Mouse (Mus musculus) ovary, adult 18-20 months (tissue): Measurements from ENCODE around the gene Nek9.
A peak's percentile ranks its signal among the peaks of the same experiment; 100 is the strongest.

Experiments used
- DNase-seq: peaks from one replicate; pipeline ENCODE4 v3.0.0; 2022; ENCODE audit warnings: low spot score, mixed read lengths

The Nek9 gene

DNA sequence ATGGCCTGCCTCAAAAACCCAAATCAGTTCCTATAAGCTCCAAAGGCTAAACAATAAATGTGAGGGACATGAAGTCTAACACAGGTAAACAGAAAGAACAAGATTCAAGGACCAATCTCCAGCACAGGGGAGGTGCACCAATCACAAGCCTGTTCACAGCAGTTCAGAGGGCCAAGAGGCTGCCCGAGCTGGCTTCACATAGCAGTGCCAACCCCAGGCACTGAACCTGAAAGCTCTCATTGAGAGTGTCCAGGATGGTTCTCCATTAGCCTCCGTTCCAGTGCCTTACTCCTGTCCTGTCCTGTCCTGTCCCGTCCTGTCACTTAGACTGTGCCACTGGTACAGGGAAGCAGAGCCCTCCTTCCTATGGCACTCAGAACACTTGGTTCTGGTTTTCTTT is 8.0 kb upstream of the Nek9 start:
- no peak for DNase-seq

DNA sequence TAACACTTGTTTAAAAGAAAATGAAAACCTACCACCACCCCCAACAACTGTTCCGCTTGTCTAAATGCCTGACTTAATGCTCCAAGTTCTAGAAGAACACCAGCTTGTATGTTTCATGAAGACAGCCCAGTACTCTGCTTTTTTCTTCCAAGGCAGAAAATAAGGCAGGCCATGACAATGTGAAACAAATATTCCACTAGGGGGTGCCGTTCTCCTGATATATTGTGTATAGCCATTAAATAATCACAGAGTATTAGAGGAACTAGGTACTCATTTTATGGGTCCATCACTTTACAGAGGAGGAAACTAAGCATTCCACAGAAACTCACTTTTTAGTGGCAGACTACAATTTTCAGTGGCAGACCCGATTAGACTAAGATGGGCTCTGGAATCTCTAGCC is 7.2 kb upstream of the Nek9 start:
- DNase-seq = no peak

DNA sequence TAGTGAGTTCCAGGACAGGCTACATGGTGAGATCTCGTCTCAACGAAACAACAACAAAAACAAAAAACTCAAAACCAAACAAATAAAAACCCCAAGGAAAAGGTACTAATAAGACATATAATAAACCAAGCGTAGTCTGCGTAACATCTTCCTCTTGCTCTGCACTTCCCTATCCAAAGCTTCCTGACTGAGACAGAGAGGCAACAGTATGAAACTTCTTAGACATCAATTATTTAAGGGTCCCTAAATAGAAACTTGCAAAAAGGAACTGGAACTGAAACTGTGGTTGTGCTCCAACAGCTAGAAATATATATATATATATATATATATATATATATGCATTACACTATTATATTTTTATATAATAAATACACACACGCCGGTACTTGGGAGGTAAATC is 6.4 kb upstream of the Nek9 start:
- no peak for DNase-seq

DNA sequence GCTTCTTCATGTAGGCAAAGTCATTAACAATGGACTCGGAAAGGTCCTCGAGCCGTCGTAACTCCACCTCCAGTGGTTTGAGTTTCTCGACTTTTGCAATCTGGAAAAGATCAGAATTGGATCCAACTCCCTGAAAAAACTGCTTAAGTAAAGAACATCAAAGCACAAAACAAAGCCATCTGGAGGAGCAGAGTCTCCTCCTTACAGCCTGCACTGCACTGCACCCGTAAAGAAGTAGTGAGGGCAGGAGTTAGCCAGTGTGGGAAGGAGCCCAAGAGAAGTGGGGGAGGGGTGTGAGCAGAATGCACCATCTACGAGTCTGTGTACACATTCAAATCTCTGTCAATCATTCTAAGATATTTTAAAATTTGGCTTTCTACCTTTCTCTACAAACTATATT is 5.1 kb upstream of the Nek9 start:
- no peak for DNase-seq

DNA sequence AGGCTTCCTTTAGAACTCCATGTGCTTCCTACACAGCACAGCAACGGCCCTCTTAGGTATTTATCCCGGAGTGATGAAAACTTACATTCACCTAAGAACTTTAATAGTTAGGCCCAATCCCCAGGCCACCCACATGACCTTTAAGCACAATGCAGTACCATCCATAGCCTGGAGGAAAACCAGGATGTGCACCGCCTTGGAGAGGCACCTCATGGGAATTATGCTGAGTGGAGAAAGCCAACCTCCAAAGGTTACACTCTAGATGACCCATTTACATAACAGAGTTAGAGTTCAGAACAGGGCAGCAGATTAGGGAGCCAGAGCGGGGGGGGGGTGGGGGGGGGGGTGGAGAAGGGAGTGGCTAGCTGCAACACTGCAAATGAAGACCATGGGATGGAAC is 3.1 kb upstream of the Nek9 start:
- DNase-seq = no peak

DNA sequence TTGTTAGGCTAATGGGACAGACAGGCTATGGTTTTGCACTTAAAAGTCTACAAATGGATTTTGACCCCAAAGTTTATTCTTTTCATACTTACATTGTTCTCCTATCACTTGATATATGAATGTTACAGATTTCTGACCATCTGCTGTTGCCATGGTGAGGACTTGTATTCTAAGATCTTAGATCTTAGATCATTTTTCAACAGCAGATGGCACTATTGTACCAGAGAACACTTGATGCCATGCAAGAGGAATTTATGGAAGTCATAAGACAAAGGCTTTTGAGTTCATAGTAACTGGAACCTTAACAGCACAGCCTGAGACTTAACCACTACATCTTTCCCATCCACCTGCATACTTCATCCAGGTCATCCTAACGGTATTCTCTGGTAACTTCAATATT is 2.0 kb upstream of the Nek9 start:
- DNase-seq = no peak

DNA sequence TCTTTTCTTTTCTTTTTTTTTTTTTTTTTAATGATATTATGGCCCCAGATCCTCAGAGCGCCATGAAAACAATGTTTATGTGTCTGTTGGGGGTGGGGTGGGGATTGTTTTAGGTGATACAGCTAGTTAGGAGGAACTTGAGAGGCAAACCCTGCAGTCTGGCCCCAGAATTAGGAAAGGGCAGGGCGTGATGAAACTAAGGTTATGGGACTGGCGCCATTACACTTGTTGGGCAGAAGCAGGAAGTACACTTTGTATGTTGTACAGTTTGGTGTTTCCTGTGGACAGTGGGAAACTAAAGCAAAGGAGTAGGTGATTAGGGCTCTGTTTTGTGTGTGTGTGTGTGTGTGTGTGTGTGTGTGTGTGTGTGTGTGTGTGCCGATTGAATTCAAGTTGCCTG is 785 bp upstream of the Nek9 start:
- DNase-seq = no peak

DNA sequence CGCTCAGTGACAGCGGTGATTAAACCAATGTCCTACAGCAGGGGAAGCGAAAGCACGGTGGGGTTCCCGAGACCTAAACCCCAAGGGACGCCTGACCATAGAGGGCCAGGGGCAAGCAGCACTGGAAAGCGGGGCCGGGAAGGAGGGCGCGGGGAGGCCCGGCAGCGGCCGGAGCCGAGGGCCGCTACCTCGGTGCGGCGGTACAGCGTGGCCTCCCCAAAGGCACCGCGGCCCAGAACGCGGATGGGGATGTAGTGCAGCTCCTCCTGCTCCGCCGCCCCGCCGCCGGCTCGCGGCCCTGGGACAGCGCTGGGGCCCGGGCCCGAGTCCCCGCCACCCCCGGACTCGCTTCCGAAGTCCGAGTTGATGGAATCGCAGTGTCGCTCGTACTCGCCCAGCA is 347 bp downstream of the Nek9 start:
- peak; percentile 3 for DNase-seq

DNA sequence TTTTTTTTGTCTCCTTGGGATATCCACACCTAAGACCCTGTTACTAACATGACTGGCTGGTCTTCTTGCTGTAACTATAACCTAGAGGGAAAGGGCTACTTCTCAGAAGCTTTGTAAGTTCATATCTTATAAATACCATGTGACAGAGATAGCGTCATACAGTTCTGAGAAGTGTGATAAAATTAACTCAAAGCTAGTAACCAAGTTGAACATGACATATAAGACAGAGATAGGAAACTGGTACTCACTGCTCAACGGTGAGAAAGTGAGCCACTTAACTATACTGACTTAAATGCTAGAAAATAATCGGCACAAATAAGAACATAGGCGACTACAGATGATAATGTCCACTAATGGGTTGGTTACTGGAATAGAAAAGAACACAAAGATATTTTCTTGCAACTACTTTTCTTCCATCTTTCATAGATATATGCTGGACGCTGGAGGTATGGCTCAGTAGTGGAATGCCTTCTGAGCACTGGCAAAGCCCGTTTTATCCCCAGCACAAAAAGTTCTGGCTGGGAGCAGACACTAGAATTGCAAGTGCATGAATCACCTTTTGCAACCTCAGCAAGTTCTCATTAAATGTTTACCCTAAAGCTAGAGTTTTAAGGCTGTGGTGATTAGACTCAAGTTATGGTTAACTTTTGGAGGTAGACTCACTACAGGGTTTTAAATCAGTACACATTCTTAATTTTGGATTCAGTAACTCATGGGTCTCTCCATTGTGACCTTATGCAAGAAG is 1.4 kb downstream of the Nek9 start:
- DNase-seq = no peak

DNA sequence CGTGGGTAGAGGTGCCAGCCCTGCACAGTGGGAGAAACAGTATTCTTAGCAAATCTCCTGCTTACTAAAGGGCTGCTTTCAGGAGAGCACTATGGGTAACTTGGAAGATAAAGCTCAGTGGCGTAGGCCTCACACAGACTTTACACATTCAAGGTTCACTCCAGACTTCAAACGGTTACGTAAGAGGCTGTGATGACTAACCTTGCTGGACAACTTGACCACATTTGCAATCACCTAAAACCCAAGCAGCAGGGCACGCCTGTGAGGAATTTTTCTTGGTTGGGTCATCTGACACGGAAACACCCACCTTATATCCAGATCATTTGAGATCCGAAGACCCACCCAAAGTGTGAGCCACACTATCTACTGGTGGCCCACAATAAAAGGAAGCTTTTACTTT is 9.0 kb downstream of the Nek9 start:
- DNase-seq = no peak

DNA sequence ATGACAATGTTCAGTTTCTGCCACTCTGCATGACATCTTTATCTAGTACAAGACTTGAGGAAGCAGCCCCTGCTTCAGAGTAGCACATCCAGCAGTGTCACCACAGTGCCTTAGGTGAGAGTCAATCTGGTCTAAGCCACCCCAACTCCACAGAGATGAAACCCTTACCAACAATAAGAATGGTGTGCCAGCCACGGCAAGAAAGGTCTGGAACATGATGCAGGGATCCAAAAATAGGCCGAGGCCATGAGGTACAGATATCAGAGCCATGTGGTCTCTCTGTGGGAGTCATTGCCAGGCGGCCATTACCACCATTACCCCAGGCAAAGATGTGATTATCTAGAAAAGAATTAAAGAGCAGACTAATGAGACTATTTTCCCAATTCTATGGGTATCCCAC is 30.5 kb downstream of the Nek9 start:
- DNase-seq = no peak

DNA sequence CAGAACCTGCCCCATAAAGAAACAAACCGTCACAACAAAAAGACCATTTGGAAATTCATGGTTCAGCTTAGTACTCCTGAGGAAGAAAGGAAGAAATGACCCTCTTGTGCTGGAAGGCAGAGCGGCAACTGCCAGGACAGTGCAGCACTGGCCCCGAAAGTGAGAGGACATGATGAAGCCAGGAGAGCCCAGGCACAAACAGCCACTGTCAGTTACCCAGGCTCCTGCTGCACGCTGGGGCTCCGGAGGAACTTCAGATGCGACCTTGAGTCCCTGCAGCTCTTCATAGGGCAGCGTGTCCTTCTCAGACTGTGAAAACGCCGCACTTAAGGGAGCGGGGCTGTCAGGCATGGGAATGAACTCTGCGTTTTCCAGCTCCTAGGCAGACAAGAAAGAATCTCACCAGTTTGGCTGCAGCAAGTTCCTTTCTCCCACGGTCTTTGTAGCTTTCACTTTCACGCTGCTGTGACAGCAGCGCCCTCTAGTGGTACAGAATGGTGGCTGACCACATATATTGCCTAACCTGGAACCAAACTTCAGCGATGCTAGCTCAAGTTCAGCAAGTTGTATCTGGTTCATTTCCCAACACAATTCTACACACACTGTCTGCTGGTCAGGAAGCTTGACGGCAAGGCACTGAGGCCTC is 33.8 kb downstream of the Nek9 start:
- peak; percentile 58 for DNase-seq

DNA sequence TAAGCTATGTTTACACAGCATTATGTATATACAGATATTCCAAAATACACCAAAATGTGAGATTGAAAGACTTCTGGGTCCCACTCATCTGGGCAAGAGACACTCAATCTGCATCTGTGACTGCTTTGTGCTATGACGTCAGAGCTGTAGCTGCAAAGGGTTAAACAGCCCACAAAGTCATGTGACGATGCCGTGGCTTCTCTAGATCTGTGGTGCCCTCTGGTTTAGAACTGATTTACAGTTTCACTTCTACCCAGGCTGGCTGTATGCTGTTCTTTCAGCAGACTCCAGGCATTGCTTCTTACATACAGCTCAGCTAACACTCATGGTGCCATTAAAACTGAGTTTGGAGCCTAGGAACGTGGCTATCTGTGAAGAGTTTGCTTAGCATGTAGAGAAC is 34.4 kb downstream of the Nek9 start:
- DNase-seq = no peak

DNA sequence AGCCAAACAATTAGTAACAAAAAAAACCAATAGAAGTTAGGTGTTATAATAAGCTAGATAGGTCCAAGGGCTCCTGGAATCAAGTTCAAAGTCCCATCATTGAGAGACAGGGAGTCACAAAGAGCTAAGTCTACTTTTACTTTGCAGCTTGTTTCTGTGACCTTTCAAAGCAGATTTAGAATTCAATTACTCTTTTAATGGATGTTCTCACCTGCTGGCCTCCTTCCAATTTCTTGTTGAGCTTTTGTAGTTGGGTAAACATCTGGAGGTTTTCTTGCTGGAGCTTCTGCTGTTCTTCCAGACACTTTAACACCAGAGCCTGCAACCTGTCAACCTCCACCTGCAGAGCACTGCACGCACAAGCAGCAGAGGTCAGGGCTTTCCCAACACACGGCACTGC is 35.9 kb downstream of the Nek9 start:
- DNase-seq = no peak

DNA sequence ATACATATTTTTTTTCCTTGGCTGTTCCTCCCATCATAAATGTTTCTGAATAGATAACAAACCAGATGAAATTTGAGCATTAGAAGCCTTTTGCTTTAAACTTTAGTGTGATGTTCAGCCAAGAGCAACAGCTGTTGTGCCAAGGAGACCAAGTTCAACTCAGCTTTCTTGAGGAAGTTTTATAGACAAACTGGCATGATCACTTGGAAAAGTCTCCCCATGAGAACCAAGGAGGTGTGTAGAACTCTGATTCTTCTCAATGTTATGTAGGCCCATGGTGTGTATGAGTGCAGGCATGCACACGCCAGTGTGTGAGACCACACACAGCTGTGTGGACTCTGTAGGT is 40.4 kb downstream of the Nek9 start:
- no peak for DNase-seq

DNA sequence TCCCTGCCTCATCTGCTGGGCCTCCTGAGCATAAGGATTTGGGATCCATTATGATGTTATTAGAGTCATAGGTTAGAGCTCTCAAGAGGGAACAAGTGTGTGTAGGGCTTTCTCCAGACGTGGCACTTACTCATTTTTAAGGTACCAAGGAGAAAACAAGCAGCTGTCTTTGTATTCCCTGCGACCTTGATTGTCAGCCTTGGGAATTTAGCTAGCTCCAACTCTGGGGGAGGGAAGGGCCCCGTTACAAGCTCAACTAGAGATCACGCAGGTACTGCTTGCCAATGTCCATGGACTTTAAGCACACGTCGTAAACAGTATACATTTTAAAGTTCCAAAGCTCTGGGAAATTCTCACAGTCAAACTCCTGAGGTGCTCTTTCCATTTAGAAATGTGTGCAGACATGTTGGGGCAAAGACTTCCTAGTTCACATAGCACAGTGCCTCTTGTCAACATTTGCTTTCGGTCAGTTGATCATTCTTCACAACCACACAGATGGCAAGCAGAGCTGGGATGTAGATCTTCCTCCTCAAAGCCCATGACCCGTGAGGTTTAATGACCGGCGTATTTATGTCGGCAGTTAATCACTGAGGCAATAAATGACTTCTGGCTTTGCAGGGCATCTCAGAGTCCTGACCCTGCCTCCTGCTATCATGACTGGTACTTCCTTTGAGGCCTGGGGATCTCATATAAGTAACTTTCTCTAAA is 40.9 kb downstream of the Nek9 start:
- no peak for DNase-seq

DNA sequence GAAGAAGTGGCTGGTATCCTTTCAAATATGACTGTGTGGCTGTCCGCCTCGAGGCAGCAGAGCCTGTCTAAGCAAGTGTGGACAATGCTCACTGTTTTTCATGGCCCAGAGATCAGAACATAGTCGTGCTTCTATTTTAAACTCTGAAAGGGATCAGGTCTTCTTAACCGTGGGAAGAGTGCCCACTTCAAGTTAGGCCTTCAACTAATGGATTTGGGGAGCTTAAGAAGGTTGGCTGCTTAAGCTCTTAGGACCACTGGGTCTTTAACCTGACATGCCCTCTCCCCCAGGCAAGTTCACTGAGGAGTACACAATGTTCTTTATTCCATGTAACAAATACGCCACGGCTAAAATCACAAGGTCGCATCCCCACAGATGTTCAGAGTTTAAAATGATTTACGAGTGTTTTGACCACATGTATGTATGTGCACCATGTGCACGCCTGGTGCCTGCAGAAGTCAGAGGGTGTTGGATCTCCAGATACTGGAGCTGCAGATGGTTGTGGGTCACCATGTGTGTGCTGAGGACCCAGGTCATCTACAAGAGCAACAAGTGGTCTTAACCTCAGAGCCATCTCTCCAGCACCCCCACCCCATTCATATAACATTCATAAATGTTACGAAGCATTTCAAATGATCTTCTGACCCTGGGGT is 41.7 kb downstream of the Nek9 start:
- no peak for DNase-seq

DNA sequence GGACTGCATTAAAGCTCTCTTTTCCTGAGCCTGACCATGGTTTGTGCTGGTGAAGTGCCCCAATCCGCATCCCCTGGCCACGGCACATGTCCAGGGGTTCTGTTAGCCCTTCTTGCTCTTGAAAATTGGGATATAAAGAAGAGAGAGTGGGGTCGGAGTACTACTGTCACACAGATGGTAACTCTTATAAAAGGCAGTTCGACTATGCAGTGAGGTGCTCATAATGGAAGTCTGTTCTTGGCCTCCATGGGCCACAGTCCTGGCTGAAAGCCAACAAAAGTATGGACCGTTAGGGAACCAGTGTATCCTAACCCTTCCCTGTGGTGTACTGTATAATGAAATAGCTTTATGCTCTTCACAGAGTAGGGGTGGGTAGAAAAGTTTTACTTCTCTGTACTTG is 42.2 kb downstream of the Nek9 start:
- DNase-seq = no peak

DNA sequence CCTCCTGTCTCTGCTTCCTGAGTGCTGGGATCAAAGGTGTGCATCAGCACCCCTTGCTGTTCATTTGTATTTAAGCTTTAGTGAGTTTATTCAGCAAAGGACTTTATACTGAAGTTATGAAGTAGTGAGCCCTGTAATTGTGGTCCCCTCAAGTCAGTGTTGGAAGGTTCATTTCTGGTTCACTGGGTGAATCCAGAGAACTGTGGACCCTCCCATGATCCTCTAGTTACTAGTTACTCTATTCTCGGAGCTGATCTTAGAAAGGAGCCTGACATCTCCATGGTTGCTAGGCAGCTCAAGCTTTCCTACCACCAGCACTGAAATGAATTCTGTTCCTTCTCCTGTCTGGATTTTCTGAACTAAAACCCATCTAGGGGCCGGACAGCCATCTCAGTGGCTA is 43.7 kb downstream of the Nek9 start:
- no peak for DNase-seq

DNA sequence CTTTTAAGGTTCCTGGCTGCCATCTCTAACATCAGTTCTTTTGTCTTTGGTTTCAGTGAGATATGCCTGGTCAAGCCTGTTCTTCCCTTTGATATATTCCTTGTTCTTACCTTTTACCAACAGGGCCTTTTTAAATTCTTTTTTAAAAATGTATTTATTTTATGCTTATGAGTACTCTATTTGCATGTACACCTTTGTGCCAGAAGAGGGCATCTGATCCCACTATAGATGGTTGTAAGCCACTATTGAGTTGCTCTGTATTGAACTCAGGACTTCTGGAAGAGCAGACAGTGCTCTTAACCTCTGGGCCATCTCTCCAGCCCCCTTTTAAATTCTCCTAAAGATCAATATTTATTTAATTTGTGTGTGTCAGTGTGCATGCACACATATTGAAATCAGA is 46.3 kb downstream of the Nek9 start:
- DNase-seq = no peak

DNA sequence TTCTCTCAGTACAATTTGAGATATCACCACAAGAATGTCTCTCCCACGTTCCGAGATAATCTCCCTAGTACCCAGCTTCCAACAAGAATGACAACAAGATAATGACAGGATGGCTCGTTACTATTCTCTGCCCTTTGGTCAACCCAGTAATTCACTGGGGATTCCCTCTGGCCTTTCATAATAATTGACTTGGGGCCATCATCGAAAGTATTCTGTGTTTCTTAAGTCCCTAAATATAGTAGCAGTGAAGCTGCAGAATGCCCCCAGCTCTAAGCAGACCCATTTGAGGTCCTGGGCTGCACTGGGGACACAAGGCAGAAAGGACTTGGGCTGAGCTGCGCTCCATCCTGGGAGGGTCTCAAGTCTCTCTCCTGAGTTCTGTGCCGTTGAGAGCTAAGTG is 46.9 kb downstream of the Nek9 start:
- DNase-seq = no peak

DNA sequence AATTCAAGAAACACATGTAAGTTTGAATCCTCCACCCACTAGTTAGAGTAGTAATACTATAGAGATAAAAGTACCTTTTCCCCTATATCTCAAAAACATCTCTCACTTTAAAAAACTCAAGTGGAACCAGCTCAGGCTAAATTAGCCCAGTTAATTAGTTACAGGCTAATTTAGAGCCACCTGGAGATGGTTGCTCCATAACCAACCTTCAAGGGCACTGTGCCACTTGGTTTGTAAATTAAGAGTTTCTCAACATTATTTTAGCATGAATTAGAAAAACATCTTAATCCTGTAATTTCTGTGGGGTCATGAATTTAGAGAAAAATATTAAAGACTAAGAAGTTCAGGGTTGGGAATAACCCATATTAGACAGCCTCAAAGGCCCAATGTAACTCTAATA is 47.6 kb downstream of the Nek9 start:
- no peak for DNase-seq

DNA sequence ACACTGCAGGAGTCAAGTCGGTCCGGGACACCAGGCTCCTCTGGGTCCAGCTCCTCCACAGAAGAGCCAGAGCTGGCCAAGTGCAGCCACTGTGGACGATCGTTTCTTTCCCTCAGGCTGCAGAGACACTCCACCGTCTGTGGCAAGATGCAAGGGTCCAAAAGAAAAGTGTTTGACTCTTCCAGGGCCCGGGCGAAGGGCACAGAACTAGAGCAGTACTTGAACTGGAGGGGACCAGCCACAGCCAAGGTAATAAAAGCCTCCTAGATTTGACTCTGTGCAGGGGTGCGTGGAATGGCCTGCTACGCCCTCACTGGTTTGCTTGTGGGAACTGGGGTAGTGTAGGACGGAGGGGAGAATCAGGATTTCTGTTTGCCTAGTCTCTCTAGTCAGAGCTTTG is 48.5 kb downstream of the Nek9 start:
- DNase-seq = no peak
